Mouse (Mus musculus) embryonic facial prominence, embryonic 15.5 days (tissue): ENCODE measurements around the gene Sec1. TPM values are rescaled to one million over a fixed set of nuclear protein-coding genes. Genes with fewer than 3 reads are reported as not detected.
A peak's percentile ranks its signal among the peaks of the same experiment; 100 is the strongest.

Source experiments
- ATAC-seq: fragments of 200-750 bp; cut with Nextera tagmentation; 2 replicates; pipeline ENCODE4 v1.8.0; 2017; ENCODE audit warnings: low read depth, moderate TSS enrichment; ENCODE audit not compliant: insufficient number of reproducible peaks, low FRiP score, low TSS enrichment
- H3K27ac ChIP-seq: fragments of 300-500 bp; sonication (generic); replicated peaks from 2 replicates; pipeline ENCODE4 v1.5.1; 2015; ENCODE audit warnings: mild to moderate bottlenecking, inconsistent platforms
- H3K27me3 ChIP-seq: fragments of 300-500 bp; sonication (generic); 2 replicates; pipeline ENCODE4 v1.6.1; 2015; ENCODE audit warnings: inconsistent platforms
- H3K36me3 ChIP-seq: fragments of 300-500 bp; sonication (generic); 2 replicates; pipeline ENCODE4 v1.6.1; 2015; ENCODE audit warnings: mild to moderate bottlenecking, inconsistent platforms
- H3K4me1 ChIP-seq: fragments of 300-500 bp; sonication (generic); 2 replicates; pipeline ENCODE4 v1.6.1; 2015; ENCODE audit warnings: inconsistent platforms
- H3K4me2 ChIP-seq: fragments of 300-500 bp; sonication (generic); replicated peaks from 2 replicates; pipeline ENCODE4 v1.6.1; 2015; ENCODE audit warnings: mild to moderate bottlenecking, inconsistent platforms
- H3K4me3 ChIP-seq: fragments of 300-500 bp; sonication (generic); replicated peaks from 2 replicates; pipeline ENCODE4 v1.5.1; 2015; ENCODE audit warnings: mild to moderate bottlenecking, inconsistent platforms
- H3K9ac ChIP-seq: fragments of 300-500 bp; sonication (generic); 2 replicates; pipeline ENCODE4 v1.6.1; 2015; ENCODE audit warnings: inconsistent platforms
- H3K9me3 ChIP-seq: fragments of 300-500 bp; sonication (generic); replicated peaks from 2 replicates; pipeline ENCODE4 v1.6.1; 2016; ENCODE audit warnings: inconsistent platforms
- WGBS: fragments of 180-500 bp; shearing (Covaris S2); methylation state at CpG from one replicate; pipeline ENCODE4 v1.1.7; 2015; 5-methylcytosine and 5-hydroxymethylcytosine counted together
- polyA plus RNA-seq: library from polyadenylated mRNA; unstranded; fragments of >200 nt; fragmentation: Nextera tagmentation; extraction: Ambion mirVana; gene quantifications from 2 replicates; pipeline ENCODE4 v1.2.1, GENCODE M21; 2015

Sec1 gene
- polyA plus RNA-seq, 1 experiment from 2014 or later: 9.6 TPM

GRCm38 (mm10) chr7:45689099-45689498, 5.1 kb downstream of the Sec1 start:
- no peaks in the 10 kb centered on the region for H3K9me3 ChIP-seq
- 55% methylated on average over 6 of the region's 6 CpGs for WGBS
- no peak overlapping the region for H3K4me2 ChIP-seq
- H3K27me3 ChIP-seq: no peaks in the 10 kb centered on the region
- no peaks in the 10 kb centered on the region for H3K36me3 ChIP-seq
- no peak for ATAC-seq
- H3K4me1 ChIP-seq: peaks cover 32% of the 10 kb centered on the region
- H3K9ac ChIP-seq: no peak overlapping the region
- no peak overlapping the region for H3K27ac ChIP-seq
- H3K4me3 ChIP-seq: no peak overlapping the region

GRCm38 (mm10) chr7:45686841-45687240, 7.4 kb downstream of the Sec1 start:
- 60% methylated on average over 3 of the region's 3 CpGs for WGBS
- no peaks in the 10 kb centered on the region for H3K27me3 ChIP-seq
- no peak for ATAC-seq
- peaks cover 48% of the 10 kb centered on the region for H3K4me1 ChIP-seq
- no peaks in the 10 kb centered on the region for H3K9me3 ChIP-seq
- H3K36me3 ChIP-seq: no peaks in the 10 kb centered on the region
- no peak overlapping the region for H3K4me3 ChIP-seq
- H3K27ac ChIP-seq: no peak overlapping the region
- no peak overlapping the region for H3K4me2 ChIP-seq
- H3K9ac ChIP-seq: no peak overlapping the region

GRCm38 (mm10) chr7:45685811-45686210, 8.4 kb downstream of the Sec1 start:
- Histone ChIP-seq H3K4me1 (peaks cover 48% of the 10 kb centered on the region), H3K9me3 (no peaks in the 10 kb centered on the region), H3K36me3 (no peaks in the 10 kb centered on the region), H3K4me3 (peak overlapping the region; percentile 22), H3K27me3 (no peaks in the 10 kb centered on the region), H3K4me2 (peak overlapping the region; percentile 39), H3K27ac (peak overlapping the region; percentile 79), H3K9ac (no peak overlapping the region)
- WGBS: 27% methylated on average over 10 of the region's 10 CpGs
- ATAC-seq: no peak

- H3K27ac ChIP-seq: peak within 1 kb of the TSS; percentile 79
- no peak for ATAC-seq
- WGBS: 68% methylated on average over 7 of the region's 7 CpGs
- no peaks in the 10 kb centered on the region for H3K36me3 ChIP-seq
- peak within 1 kb of the TSS; percentile 22; the same call in 1 of the 2 replicates for H3K4me3 ChIP-seq
- no peaks in the 10 kb centered on the region for H3K9me3 ChIP-seq
- H3K27me3 ChIP-seq: no peaks in the 10 kb centered on the region
- peak within 1 kb of the TSS; percentile 39; the same call in 1 of the 2 replicates for H3K4me2 ChIP-seq
- H3K4me1 ChIP-seq: peaks cover 48% of the 10 kb centered on the region
- 0 out of 2 replicates have a peak within 1 kb of the TSS, but pooled peaks have one; percentile 1 for H3K9ac ChIP-seq
These were observed 10.7 kb downstream of the Sec1 start, which contains the start of gene Ntn5 for GRCm38 (mm10) chr7:45683396-45684050. Ntn5 (plus strand) TSS chr7:45684022.

- no peak overlapping the region for H3K9ac ChIP-seq
- WGBS: 30% methylated on average over 14 of the region's 14 CpGs
- H3K27me3 ChIP-seq: no peaks in the 10 kb centered on the region
- no peaks in the 10 kb centered on the region for H3K36me3 ChIP-seq
- H3K4me2 ChIP-seq: peak overlapping the region; percentile 37
- H3K27ac ChIP-seq: peak overlapping the region; percentile 55; the same call in 1 of the 2 replicates
- H3K4me3 ChIP-seq: no peak overlapping the region; the same call in 1 of the 2 replicates
- no peaks in the 10 kb centered on the region for H3K9me3 ChIP-seq
- peaks cover 48% of the 10 kb centered on the region for H3K4me1 ChIP-seq
- peak; percentile 55 for ATAC-seq
These were observed 11.8 kb downstream of the Sec1 start for GRCm38 (mm10) chr7:45682144-45683126.

- H3K4me3 ChIP-seq: no peak overlapping the region
- H3K4me1 ChIP-seq: peaks cover 39% of the 10 kb centered on the region
- H3K4me2 ChIP-seq: no peak overlapping the region
- H3K27ac ChIP-seq: no peak overlapping the region
- no peaks in the 10 kb centered on the region for H3K36me3 ChIP-seq
- ATAC-seq: no peak
- H3K27me3 ChIP-seq: no peaks in the 10 kb centered on the region
- H3K9me3 ChIP-seq: no peaks in the 10 kb centered on the region
- WGBS: 81% methylated on average over 8 of the region's 8 CpGs
- no peak overlapping the region for H3K9ac ChIP-seq
These were observed 13.0 kb downstream of the Sec1 start for GRCm38 (mm10) chr7:45681046-45681736.

- Histone ChIP-seq H3K4me3 (no peak overlapping the region), H3K36me3 (no peaks in the 10 kb centered on the region), H3K27ac (0 out of 2 replicates have a peak overlapping the region, but pooled peaks have one; percentile 11), H3K27me3 (no peaks in the 10 kb centered on the region), H3K9me3 (no peaks in the 10 kb centered on the region), H3K4me1 (peaks cover 28% of the 10 kb centered on the region), H3K4me2 (no peak overlapping the region), H3K9ac (no peak overlapping the region)
- 72% methylated on average over 14 of the region's 14 CpGs for WGBS
- ATAC-seq: no peak
These were observed 14.1 kb downstream of the Sec1 start for GRCm38 (mm10) chr7:45679966-45680621.

- Histone ChIP-seq H3K9ac (no peak overlapping the region), H3K36me3 (no peaks in the 10 kb centered on the region), H3K4me3 (no peak overlapping the region), H3K27me3 (no peaks in the 10 kb centered on the region), H3K4me2 (no peak overlapping the region), H3K9me3 (no peaks in the 10 kb centered on the region), H3K27ac (no peak overlapping the region), H3K4me1 (peaks cover 13% of the 10 kb centered on the region)
- WGBS: 90% methylated on average over 14 of the region's 14 CpGs
- ATAC-seq: no peak
These were observed 15.7 kb downstream of the Sec1 start for GRCm38 (mm10) chr7:45678513-45678912.

GRCm38 (mm10) chr7:45677627-45678295, 16.4 kb downstream of the Sec1 start:
- Histone ChIP-seq H3K27ac (no peak overlapping the region), H3K36me3 (no peaks in the 10 kb centered on the region), H3K4me1 (peaks cover 6% of the 10 kb centered on the region), H3K9ac (no peak overlapping the region), H3K27me3 (no peaks in the 10 kb centered on the region), H3K4me3 (no peak overlapping the region), H3K9me3 (no peaks in the 10 kb centered on the region), H3K4me2 (no peak overlapping the region)
- 74% methylated on average over 7 of the region's 7 CpGs for WGBS
- no peak for ATAC-seq

- ATAC-seq: no peak
- H3K4me1 ChIP-seq: peaks cover 12% of the 10 kb centered on the region; the same call in 1 of the 2 replicates
- no peak overlapping the region for H3K27ac ChIP-seq
- no peak overlapping the region for H3K4me2 ChIP-seq
- no peaks in the 10 kb centered on the region for H3K9me3 ChIP-seq
- 95% methylated on average over 9 of the region's 9 CpGs for WGBS
- no peak overlapping the region for H3K9ac ChIP-seq
- no peaks in the 10 kb centered on the region for H3K27me3 ChIP-seq
- no peak overlapping the region for H3K4me3 ChIP-seq
- no peaks in the 10 kb centered on the region for H3K36me3 ChIP-seq
These were observed 25.3 kb downstream of the Sec1 start for GRCm38 (mm10) chr7:45668921-45669320.
